Mouse (Mus musculus): ENCODE data around the gene Olfr1386. TPM values are rescaled to one million over a fixed set of nuclear protein-coding genes. Genes with fewer than 3 reads are reported as not detected.
"Not testable (repeated sequence)": the region's sequence is repeated elsewhere in the genome, so short reads cannot be mapped to it uniquely, and the experiment has no call there.

Gene Olfr1386
- polyA plus RNA-seq (2012; rRNA removed) = not detected in 2 replicates

- not testable (repeated sequence) for H3K4me1 ChIP-seq (ENCODE audit: control insufficient read depth, insufficient read depth, insufficient read length); H3K27ac ChIP-seq (ENCODE audit: insufficient read depth, low read length); H3K36me3 ChIP-seq (ENCODE audit: control insufficient read depth, insufficient read depth, low read length); DNase-seq (ENCODE audit: low read depth in 1 of 2, low spot score in 2 of 2); H3K4me3 ChIP-seq (ENCODE audit: extremely low read depth, insufficient read depth, insufficient read length); H3K27me3 ChIP-seq (ENCODE audit: control insufficient read depth, insufficient read depth, low read length)
- WGBS = 90% methylated on average over 3 of the region's 3 CpGs
Measured at GRCm38 (mm10) chr11:49464746-49465145, at the start of gene Olfr1386. Olfr1386 (plus strand) TSS chr11:49465046.

- H3K4me3 ChIP-seq (ENCODE audit: extremely low read depth, insufficient read depth, insufficient read length) = no peak within 1 kb of the TSS
- H3K27me3 ChIP-seq (ENCODE audit: control insufficient read depth, insufficient read depth, low read length) = no peaks in the 10 kb centered on the region
- TF ChIP-seq POLR2A (IDR thresholded peaks at IDR 0.05; ENCODE audit: low read depth, low read length) (no peak), CTCF (IDR thresholded peaks at IDR 0.05; ENCODE audit: extremely low read depth, insufficient read depth, insufficient read length, insufficient replicate concordance) (no peak)
- no peaks in the 10 kb centered on the region for H3K36me3 ChIP-seq (ENCODE audit: control insufficient read depth, insufficient read depth, low read length)
- 95% methylated on average over 2 of the region's 2 CpGs for WGBS
- H3K4me1 ChIP-seq (ENCODE audit: control insufficient read depth, insufficient read depth, insufficient read length) = no peaks in the 10 kb centered on the region
- no peak for DNase-seq (ENCODE audit: low read depth in 1 of 2, low spot score in 2 of 2)
- no peak within 1 kb of the TSS for H3K27ac ChIP-seq (ENCODE audit: insufficient read depth, low read length)
Measured at GRCm38 (mm10) chr11:49422767-49423166, 42.1 kb upstream of the Olfr1386 start, which contains the start of gene Olfr1389. Olfr1389 (plus strand) TSS chr11:49423067.

DNA sequence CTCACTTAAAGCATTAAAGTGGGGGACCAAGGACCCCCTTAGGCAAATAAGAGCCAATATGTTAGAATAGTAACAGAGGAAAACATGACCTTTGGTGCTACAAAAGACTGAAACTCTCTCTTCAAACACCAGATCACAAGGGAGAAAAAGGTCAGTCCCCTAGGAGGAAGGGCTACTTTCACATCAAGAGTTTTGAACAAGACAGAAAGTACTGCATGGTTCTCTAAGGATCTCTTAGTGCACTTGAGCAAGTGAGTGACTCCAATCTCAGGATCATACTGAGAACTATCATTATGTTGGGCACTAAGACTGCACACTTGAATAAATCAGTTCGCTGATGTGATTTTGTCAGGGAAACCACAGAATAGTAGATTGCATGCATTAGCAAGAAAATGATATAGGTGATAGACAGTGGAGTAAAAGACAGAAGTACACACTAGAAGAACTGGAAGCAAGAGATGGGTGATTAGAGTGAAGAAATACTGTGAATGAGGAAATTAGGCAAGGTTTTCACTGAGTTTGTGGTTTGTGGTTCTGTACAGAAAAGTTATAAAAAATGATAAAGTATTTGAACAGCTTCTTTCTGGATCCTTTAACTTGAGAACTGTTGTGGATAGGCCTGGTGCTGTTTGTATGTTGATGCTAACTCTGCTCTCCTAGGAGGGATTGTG lies 39.5 kb upstream of the Olfr1386 start:
- no peak overlapping the region for H3K4me3 ChIP-seq (ENCODE audit: extremely low read depth, insufficient read depth, insufficient read length)

GRCm38 (mm10) chr11:49429641-49430040 lies 35.2 kb upstream of the Olfr1386 start:
- Histone ChIP-seq H3K4me3 (ENCODE audit: extremely low read depth, insufficient read depth, insufficient read length) (no peak overlapping the region), H3K27me3 (ENCODE audit: control insufficient read depth, insufficient read depth, low read length) (no peaks in the 10 kb centered on the region), H3K27ac (ENCODE audit: insufficient read depth, low read length) (no peak overlapping the region), H3K4me1 (ENCODE audit: control insufficient read depth, insufficient read depth, insufficient read length) (no peaks in the 10 kb centered on the region), H3K36me3 (ENCODE audit: control insufficient read depth, insufficient read depth, low read length) (no peaks in the 10 kb centered on the region)
- no peak for DNase-seq (ENCODE audit: low read depth in 1 of 2, low spot score in 2 of 2)
- 84% methylated on average over 2 of the region's 2 CpGs for WGBS
- no peak for TF ChIP-seq POLR2A (IDR thresholded peaks at IDR 0.05; ENCODE audit: low read depth, low read length)
- TF ChIP-seq CTCF (IDR thresholded peaks at IDR 0.05; ENCODE audit: extremely low read depth, insufficient read depth, insufficient read length, insufficient replicate concordance) = no peak

More for the DNA sequence above, 39.5 kb upstream of the Olfr1386 start:
- 51% methylated on average over 1 of the region's 1 CpGs for WGBS
- TF ChIP-seq CTCF (IDR thresholded peaks at IDR 0.05; ENCODE audit: extremely low read depth, insufficient read depth, insufficient read length, insufficient replicate concordance) (no peak), POLR2A (IDR thresholded peaks at IDR 0.05; ENCODE audit: low read depth, low read length) (no peak)
- no peak overlapping the region for H3K27ac ChIP-seq (ENCODE audit: insufficient read depth, low read length)
- no peaks in the 10 kb centered on the region for H3K27me3 ChIP-seq (ENCODE audit: control insufficient read depth, insufficient read depth, low read length)
- no peak for DNase-seq (ENCODE audit: low read depth in 1 of 2, low spot score in 2 of 2)
- no peaks in the 10 kb centered on the region for H3K36me3 ChIP-seq (ENCODE audit: control insufficient read depth, insufficient read depth, low read length)
- no peaks in the 10 kb centered on the region for H3K4me1 ChIP-seq (ENCODE audit: control insufficient read depth, insufficient read depth, insufficient read length)

- Histone ChIP-seq H3K4me1 (ENCODE audit: control insufficient read depth, insufficient read depth, insufficient read length) (no peaks in the 10 kb centered on the region), H3K27me3 (ENCODE audit: control insufficient read depth, insufficient read depth, low read length) (no peaks in the 10 kb centered on the region), H3K4me3 (ENCODE audit: extremely low read depth, insufficient read depth, insufficient read length) (no peak within 1 kb of the TSS), H3K36me3 (ENCODE audit: control insufficient read depth, insufficient read depth, low read length) (no peaks in the 10 kb centered on the region), H3K27ac (ENCODE audit: insufficient read depth, low read length) (no peak within 1 kb of the TSS)
- WGBS = 54% methylated on average over 3 of the region's 3 CpGs
- DNase-seq (ENCODE audit: low read depth in 1 of 2, low spot score in 2 of 2) = no peak
- TF ChIP-seq POLR2A (IDR thresholded peaks at IDR 0.05; ENCODE audit: low read depth, low read length) (no peak), CTCF (IDR thresholded peaks at IDR 0.05; ENCODE audit: extremely low read depth, insufficient read depth, insufficient read length, insufficient replicate concordance) (no peak)
Measured at GRCm38 (mm10) chr11:49436411-49436810, 28.4 kb upstream of the Olfr1386 start, which contains the start of gene Olfr1388. Olfr1388 (plus strand) TSS chr11:49436624.

DNA sequence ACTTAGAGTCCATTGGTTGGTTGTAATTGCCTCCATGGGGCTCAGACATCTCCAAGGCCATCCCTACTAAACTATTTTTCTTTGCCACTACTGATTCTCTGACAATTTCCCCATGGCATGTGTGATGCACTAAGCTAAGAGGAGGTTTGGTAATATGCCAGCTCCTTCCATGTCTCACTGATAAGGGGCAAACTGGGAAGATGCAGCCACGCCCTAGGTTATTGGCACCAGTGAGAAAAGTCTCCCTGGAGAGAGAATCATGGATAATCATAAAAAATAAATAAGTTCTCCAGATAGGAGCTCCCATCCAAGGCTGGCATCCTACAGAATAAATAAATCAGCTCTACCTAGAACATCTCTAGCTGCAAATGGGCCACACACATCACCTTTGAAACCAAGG lies 9.8 kb upstream of the Olfr1386 start, which contains the start of gene Olfr1387:
TSS of gene Olfr1387 (plus strand) at position 301 of the 400 bp plus-strand sequence.
- WGBS = 73% methylated on average over 1 of the region's 1 CpGs
- Histone ChIP-seq H3K4me1 (ENCODE audit: control insufficient read depth, insufficient read depth, insufficient read length) (no peaks in the 10 kb centered on the region), H3K27ac (ENCODE audit: insufficient read depth, low read length) (no peak within 1 kb of the TSS), H3K36me3 (ENCODE audit: control insufficient read depth, insufficient read depth, low read length) (no peaks in the 10 kb centered on the region), H3K4me3 (ENCODE audit: extremely low read depth, insufficient read depth, insufficient read length) (no peak within 1 kb of the TSS), H3K27me3 (ENCODE audit: control insufficient read depth, insufficient read depth, low read length) (no peaks in the 10 kb centered on the region)
- TF ChIP-seq CTCF (IDR thresholded peaks at IDR 0.05; ENCODE audit: extremely low read depth, insufficient read depth, insufficient read length, insufficient replicate concordance) (no peak), POLR2A (IDR thresholded peaks at IDR 0.05; ENCODE audit: low read depth, low read length) (no peak)
- DNase-seq (ENCODE audit: low read depth in 1 of 2, low spot score in 2 of 2) = no peak

DNA sequence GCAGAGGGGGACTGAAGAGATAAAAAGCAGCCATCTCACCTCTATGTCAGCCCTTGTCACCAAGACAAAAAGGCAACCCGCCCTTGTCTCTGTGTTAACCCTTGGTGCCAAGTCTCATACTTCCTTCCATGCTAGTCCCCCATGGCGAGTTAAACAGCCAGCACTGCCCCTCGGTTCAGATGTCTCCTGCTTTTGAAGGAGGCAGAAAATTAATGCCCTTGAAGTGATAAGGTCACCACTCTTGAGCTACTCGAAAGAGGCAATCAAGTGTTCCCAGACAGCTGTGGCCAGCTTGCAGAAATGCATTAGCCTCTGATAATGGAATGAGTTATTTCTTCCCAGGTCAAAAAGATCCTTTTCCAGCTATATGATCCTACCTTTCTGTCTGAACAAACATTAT lies 21.1 kb downstream of the Olfr1386 start:
- no peak overlapping the region for H3K4me3 ChIP-seq (ENCODE audit: extremely low read depth, insufficient read depth, insufficient read length)
- H3K27me3 ChIP-seq (ENCODE audit: control insufficient read depth, insufficient read depth, low read length) = no peaks in the 10 kb centered on the region
- WGBS = 66% methylated on average over 4 of the region's 4 CpGs
- TF ChIP-seq POLR2A (IDR thresholded peaks at IDR 0.05; ENCODE audit: low read depth, low read length) (no peak), CTCF (IDR thresholded peaks at IDR 0.05; ENCODE audit: extremely low read depth, insufficient read depth, insufficient read length, insufficient replicate concordance) (no peak)
- H3K27ac ChIP-seq (ENCODE audit: insufficient read depth, low read length) = no peak overlapping the region
- no peak for DNase-seq (ENCODE audit: low read depth in 1 of 2, low spot score in 2 of 2)
- no peaks in the 10 kb centered on the region for H3K36me3 ChIP-seq (ENCODE audit: control insufficient read depth, insufficient read depth, low read length)
- no peaks in the 10 kb centered on the region for H3K4me1 ChIP-seq (ENCODE audit: control insufficient read depth, insufficient read depth, insufficient read length)

GRCm38 (mm10) chr11:49488770-49489169 lies 23.9 kb downstream of the Olfr1386 start, which contains the start of gene Olfr1385:
Olfr1385 (plus strand) TSS chr11:49489070.
- not testable (repeated sequence) for H3K4me3 ChIP-seq (ENCODE audit: extremely low read depth, insufficient read depth, insufficient read length); DNase-seq (ENCODE audit: low read depth in 1 of 2, low spot score in 2 of 2); H3K27ac ChIP-seq (ENCODE audit: insufficient read depth, low read length); H3K27me3 ChIP-seq (ENCODE audit: control insufficient read depth, insufficient read depth, low read length); H3K4me1 ChIP-seq (ENCODE audit: control insufficient read depth, insufficient read depth, insufficient read length); H3K36me3 ChIP-seq (ENCODE audit: control insufficient read depth, insufficient read depth, low read length)
- 68% methylated on average over 1 of the region's 1 CpGs for WGBS

Measured in spleen, adult 2 months (tissue).